Mouse (Mus musculus) intestine, embryonic 16.5 days (tissue): Measurements from ENCODE around the gene Mtnr1b. TPM values are rescaled to one million over a fixed set of nuclear protein-coding genes. Genes with fewer than 3 reads are reported as not detected.

ENCODE experiments used
- ATAC-seq: fragments of 200-750 bp; cut with Nextera tagmentation; 2 replicates; pipeline ENCODE4 v1.8.0; 2017; ENCODE audit warnings: moderate TSS enrichment, moderate library complexity
- H3K27ac ChIP-seq: fragments of 300-500 bp; sonication (generic); 2 replicates; pipeline ENCODE4 v1.5.1; 2014; ENCODE audit warnings: mild to moderate bottlenecking, low read length
- H3K27me3 ChIP-seq: fragments of 300-500 bp; sonication (generic); replicated peaks from 2 replicates; pipeline ENCODE4 v1.6.1; 2014; ENCODE audit warnings: low read length, control low read depth, mixed read lengths; ENCODE audit not compliant: control insufficient read depth, insufficient read depth
- H3K36me3 ChIP-seq: fragments of 300-500 bp; sonication (generic); 2 replicates; pipeline ENCODE4 v1.6.1; 2014; ENCODE audit warnings: low read length, control low read depth; ENCODE audit not compliant: control insufficient read depth, insufficient read depth
- H3K4me1 ChIP-seq: fragments of 300-500 bp; sonication (generic); 2 replicates; pipeline ENCODE4 v1.6.1; 2014; ENCODE audit warnings: low read length, control low read depth, mixed read lengths; ENCODE audit not compliant: control insufficient read depth, insufficient read depth
- H3K4me2 ChIP-seq: fragments of 300-500 bp; sonication (generic); 2 replicates; pipeline ENCODE4 v1.6.1; 2014; ENCODE audit warnings: low read depth, low read length, control low read depth
- H3K4me3 ChIP-seq: fragments of 300-500 bp; sonication (generic); 2 replicates; pipeline ENCODE4 v1.5.1; 2014; ENCODE audit warnings: mild to moderate bottlenecking, low read length
- H3K9ac ChIP-seq: fragments of 300-500 bp; sonication (generic); 2 replicates; pipeline ENCODE4 v1.6.1; 2014; ENCODE audit warnings: low read depth, low read length
- H3K9me3 ChIP-seq: fragments of 300-500 bp; sonication (generic); 2 replicates; pipeline ENCODE4 v1.6.1; 2016; ENCODE audit warnings: low read length, control low read depth; ENCODE audit not compliant: control insufficient read depth
- whole genome bisulfite sequencing: fragments of 180-500 bp; shearing (Covaris S2); extraction: QIAGEN DNeasy Blood & Tissue Kit; methylation state at CpG from one replicate; pipeline ENCODE4 v1.1.7; 2014; 5-methylcytosine and 5-hydroxymethylcytosine counted together
- polyA plus RNA-seq: library from polyadenylated mRNA; unstranded; fragments of >200 nt; fragmentation: Nextera tagmentation; extraction: Ambion mirVana; gene quantifications from 2 replicates; pipeline ENCODE4 v1.2.1, GENCODE M21; 2015

Mtnr1b gene
- polyA plus RNA-seq, 1 experiment from 2014 or later = not detected

DNA sequence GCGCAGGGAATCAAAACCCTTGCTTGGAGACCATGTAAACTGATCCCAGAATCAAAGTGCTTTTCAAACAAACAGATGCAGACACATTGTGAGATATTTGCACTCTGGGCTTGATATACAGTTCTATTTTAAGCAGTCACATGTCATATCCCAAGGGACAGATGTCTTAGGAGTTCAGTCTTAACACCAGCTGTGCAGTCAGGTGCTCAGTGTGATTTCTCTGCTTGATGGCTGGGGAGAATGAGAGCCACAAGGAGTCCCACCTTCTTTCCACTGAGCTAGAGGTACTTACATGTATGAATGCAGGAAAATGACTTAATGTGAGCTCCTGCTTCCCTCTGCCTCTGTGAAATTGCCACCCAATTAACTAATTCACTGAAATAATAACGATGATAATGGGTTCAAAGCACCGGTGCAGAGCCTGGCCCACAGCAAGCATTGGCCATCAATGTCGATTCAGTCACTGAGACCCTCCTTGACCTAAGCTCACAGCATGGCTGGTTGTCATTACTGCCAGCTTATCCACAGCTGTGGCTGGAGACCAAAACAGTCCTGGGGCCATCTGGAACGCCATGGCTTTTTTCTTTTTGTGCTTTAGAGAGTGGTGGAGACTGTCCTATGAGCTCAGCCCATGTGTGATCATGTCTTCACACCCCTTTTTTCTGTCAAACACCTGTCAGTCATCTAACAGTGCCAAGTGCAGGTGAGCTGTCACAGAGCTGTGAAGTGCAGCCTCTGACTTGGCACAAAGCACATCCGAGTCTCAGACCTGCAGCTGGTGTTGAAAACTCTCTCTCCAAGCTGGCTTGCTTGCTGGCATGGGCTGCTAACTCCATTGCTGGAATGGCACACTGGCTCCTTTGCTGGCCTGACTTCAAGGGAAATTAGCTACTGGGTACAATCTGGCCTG is 61.1 kb downstream of the Mtnr1b start:
- H3K4me3 ChIP-seq = no peak overlapping the region
- no peaks in the 10 kb centered on the region for H3K4me1 ChIP-seq
- WGBS = 80% methylated on average over 6 of the region's 6 CpGs
- H3K9me3 ChIP-seq = no peaks in the 10 kb centered on the region
- ATAC-seq = no peak
- H3K9ac ChIP-seq = no peak overlapping the region
- H3K36me3 ChIP-seq = no peaks in the 10 kb centered on the region
- no peak overlapping the region for H3K27ac ChIP-seq
- no peaks in the 10 kb centered on the region for H3K27me3 ChIP-seq
- no peak overlapping the region for H3K4me2 ChIP-seq

DNA sequence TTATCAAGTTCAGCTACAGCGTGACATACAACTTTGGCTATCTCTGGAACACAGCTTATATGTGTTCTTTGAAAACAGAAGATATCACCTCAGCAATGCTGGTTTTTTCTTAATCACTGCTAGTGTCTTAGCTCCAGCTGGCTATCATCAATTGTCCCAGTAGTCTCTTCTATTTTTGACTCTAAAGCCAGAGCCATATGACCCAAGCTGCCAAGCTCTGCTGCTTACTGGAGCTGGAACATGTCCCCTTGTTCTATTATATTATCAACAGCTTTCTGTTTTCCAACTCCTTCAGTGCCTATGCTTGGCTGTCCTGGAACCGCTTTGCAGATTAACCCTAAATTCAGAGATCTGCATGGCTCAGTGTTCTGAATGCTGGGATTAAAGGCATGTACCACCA is 70.1 kb downstream of the Mtnr1b start:
- no peak overlapping the region for H3K9ac ChIP-seq
- H3K36me3 ChIP-seq = no peaks in the 10 kb centered on the region
- H3K4me3 ChIP-seq = no peak overlapping the region
- WGBS = 88% methylated on average over 2 of the region's 2 CpGs
- H3K9me3 ChIP-seq = no peaks in the 10 kb centered on the region
- no peaks in the 10 kb centered on the region for H3K27me3 ChIP-seq
- no peak for ATAC-seq
- no peaks in the 10 kb centered on the region for H3K4me1 ChIP-seq
- no peak overlapping the region for H3K4me2 ChIP-seq
- no peak overlapping the region for H3K27ac ChIP-seq

DNA sequence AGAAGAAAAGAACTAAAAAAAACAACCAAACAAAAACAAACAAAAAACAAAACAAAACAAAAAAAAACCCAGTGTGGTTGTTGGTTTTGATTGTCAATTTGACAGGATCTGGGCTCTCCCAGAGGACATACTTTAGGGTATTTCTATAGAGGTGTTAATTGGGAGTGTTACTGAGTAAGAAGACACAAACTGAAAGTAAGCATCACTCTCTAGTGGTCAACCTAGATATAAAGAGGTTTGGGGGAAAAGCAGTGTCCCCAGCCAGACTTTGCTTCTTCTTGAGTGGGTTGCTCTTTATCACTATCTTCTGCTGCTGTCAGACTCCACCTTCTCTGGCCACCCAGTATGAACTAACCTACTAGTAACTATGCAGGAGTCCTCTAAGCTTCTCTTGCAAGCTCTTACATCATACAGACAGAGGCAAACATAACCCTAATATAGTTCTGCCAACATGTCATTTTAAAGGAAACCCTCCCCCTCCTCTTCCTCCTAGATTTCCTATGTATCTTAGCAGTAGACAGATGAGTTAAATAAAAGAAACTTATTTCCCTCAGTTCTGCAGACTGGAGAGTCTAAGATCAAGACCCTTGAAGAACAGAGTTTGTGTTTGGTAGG is 71.8 kb downstream of the Mtnr1b start:
- H3K4me2 ChIP-seq = no peak overlapping the region
- no peak for ATAC-seq
- no peaks in the 10 kb centered on the region for H3K27me3 ChIP-seq
- no peak overlapping the region for H3K4me3 ChIP-seq
- no peaks in the 10 kb centered on the region for H3K9me3 ChIP-seq
- no peak overlapping the region for H3K9ac ChIP-seq
- H3K4me1 ChIP-seq = no peaks in the 10 kb centered on the region
- no peak overlapping the region for H3K27ac ChIP-seq
- H3K36me3 ChIP-seq = no peaks in the 10 kb centered on the region

DNA sequence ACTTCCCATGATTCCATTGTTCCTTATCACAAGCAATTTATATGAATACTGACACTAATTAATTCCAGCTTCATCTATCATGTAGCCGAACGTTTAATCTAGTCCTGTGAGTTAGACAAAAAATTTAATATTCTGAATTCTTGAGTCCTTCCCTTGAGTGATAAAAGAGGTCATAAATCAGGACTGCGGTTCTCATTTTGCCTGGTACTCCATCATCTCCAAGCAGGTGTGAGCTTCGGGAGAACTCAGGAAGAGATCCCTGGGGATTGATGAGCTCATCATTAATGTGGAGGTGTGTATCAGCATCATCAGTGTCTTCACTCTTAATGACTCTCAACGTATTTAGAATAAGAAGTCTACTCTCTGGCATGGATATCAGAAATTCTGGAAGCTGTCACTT is 74.0 kb downstream of the Mtnr1b start:
- Histone ChIP-seq H3K27me3 (no peaks in the 10 kb centered on the region), H3K36me3 (no peaks in the 10 kb centered on the region)
- 84% methylated on average over 5 of the region's 5 CpGs for WGBS

DNA sequence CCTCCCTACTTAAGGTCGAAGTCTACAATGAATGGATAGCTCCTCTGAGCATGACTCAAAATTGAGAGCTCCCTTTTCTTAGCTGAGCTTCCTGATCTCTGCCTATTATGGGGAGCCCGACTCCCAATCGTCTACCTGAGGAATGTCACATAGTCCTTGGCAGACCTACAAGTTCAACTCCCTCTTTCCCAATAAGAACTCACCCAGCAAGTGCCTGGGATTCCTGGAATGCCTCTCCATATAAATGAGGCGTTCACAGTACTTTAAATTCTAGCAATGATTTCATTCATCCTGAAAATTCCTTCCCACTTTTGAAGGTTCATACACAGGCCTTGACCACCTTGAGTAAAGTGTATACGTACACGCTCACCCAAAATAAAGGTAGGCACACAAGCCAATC is 79.9 kb downstream of the Mtnr1b start:
- H3K36me3 ChIP-seq = no peaks in the 10 kb centered on the region
- H3K4me1 ChIP-seq = no peaks in the 10 kb centered on the region
- no peaks in the 10 kb centered on the region for H3K27me3 ChIP-seq
- no peak overlapping the region for H3K9ac ChIP-seq
- H3K4me3 ChIP-seq = no peak overlapping the region
- no peaks in the 10 kb centered on the region for H3K9me3 ChIP-seq
- ATAC-seq = no peak
- H3K4me2 ChIP-seq = no peak overlapping the region
- no peak overlapping the region for H3K27ac ChIP-seq
- 77% methylated on average over 6 of the region's 6 CpGs for WGBS

More for the DNA sequence above, 74.0 kb downstream of the Mtnr1b start:
- H3K4me2 ChIP-seq = no peak overlapping the region
- ATAC-seq = no peak
- no peak overlapping the region for H3K4me3 ChIP-seq
- no peaks in the 10 kb centered on the region for H3K4me1 ChIP-seq
- no peaks in the 10 kb centered on the region for H3K9me3 ChIP-seq
- no peak overlapping the region for H3K9ac ChIP-seq
- no peak overlapping the region for H3K27ac ChIP-seq

DNA sequence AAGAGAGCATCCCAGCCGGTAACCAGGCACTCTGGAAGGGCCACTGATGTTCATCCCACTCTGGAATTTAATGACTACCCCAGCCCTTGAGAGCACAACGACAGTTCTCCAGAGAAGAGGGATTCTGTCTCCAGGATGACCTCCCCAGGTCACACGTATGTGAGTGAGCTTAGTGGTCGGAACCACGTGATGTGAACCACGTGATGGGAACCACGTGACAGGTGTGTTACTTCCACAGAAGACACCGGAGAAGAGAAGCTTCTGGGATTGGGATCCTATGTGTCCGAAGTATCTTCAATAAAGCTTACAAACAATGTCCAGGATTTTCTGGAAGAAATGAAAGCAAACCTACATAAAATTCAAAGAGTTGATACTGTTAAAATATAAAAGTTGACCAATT is 82.3 kb downstream of the Mtnr1b start:
- Histone ChIP-seq H3K4me2 (no peak overlapping the region), H3K9ac (no peak overlapping the region), H3K4me3 (no peak overlapping the region), H3K9me3 (no peaks in the 10 kb centered on the region), H3K27ac (no peak overlapping the region), H3K27me3 (no peaks in the 10 kb centered on the region), H3K36me3 (no peaks in the 10 kb centered on the region), H3K4me1 (no peaks in the 10 kb centered on the region)
- 84% methylated on average over 9 of the region's 9 CpGs for WGBS
- no peak for ATAC-seq

DNA sequence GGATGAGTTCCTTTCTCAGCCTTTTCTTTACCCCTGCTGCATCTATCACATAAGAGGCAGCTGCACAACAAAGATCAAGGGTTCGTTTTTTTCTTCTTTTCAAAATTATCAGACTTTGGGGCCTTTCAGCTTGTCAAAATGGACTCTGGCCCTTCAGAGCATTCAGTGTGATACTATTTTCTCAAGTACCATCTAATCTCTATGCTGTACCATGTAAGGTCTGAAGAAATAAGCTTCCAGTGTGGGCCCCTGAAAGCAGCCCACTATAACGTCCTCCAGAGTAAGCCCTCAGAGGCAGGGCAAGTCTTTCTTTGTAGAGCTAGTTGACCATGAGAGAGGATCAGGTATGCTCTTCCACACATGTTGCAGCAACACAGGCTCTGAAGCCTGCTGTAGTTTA is 87.7 kb downstream of the Mtnr1b start:
- no peaks in the 10 kb centered on the region for H3K9me3 ChIP-seq
- H3K27ac ChIP-seq = no peak overlapping the region
- H3K4me1 ChIP-seq = no peaks in the 10 kb centered on the region
- ATAC-seq = peak; percentile 71; the same call in 1 of the 2 replicates
- no peak overlapping the region for H3K4me3 ChIP-seq
- 63% methylated on average over 2 of the region's 2 CpGs for WGBS
- no peak overlapping the region for H3K4me2 ChIP-seq
- H3K27me3 ChIP-seq = no peaks in the 10 kb centered on the region
- H3K9ac ChIP-seq = no peak overlapping the region
- H3K36me3 ChIP-seq = no peaks in the 10 kb centered on the region

GRCm38 (mm10) chr9:15786192-15786591 is 88.2 kb downstream of the Mtnr1b start:
- Histone ChIP-seq H3K4me1 (no peaks in the 10 kb centered on the region), H3K27ac (no peak overlapping the region), H3K36me3 (no peaks in the 10 kb centered on the region), H3K4me2 (no peak overlapping the region), H3K9ac (no peak overlapping the region), H3K4me3 (no peak overlapping the region), H3K9me3 (no peaks in the 10 kb centered on the region), H3K27me3 (no peaks in the 10 kb centered on the region)
- 60% methylated on average over 3 of the region's 3 CpGs for WGBS
- peak; percentile 31; the same call in 1 of the 2 replicates for ATAC-seq

DNA sequence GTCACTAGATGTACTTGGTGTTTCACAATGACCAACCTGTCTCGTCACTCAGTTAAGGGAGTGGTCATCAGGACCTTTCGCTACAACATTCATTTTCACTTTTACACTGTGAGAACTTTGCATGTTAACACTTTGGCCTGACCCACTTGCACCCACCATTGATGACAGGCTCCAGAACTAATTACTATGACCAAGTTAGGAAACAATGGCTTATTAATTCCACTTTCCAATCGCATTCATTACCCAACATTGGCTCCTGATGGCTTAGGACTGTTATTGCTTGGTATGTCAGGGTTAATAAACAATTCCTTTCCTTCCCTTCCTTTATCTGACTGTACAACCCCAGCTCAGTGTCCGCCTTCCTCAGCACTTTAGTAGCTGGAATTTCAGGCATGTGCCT is 92.4 kb downstream of the Mtnr1b start:
- 68% methylated on average over 4 of the region's 4 CpGs for WGBS

More for the DNA sequence above, 92.4 kb downstream of the Mtnr1b start:
- Histone ChIP-seq H3K4me3 (no peak overlapping the region), H3K4me1 (no peaks in the 10 kb centered on the region), H3K27me3 (no peaks in the 10 kb centered on the region), H3K36me3 (no peaks in the 10 kb centered on the region), H3K27ac (no peak overlapping the region), H3K9me3 (no peaks in the 10 kb centered on the region), H3K9ac (no peak overlapping the region), H3K4me2 (no peak overlapping the region)
- ATAC-seq = no peak
